Mouse (Mus musculus) brain, embryonic 14.5 days (tissue): ENCODE measurements at regions not wholly inside any gene's neighbourhood (a gene's known extent, or its start where the extent isn't known, plus 50 kb on each side); places are given as distances from the start of the nearest gene placed in this dataset.

Experiments
- CTCF ChIP-seq: fragments of 200-500 bp; IDR thresholded peaks from 2 replicates; pipeline ENCODE4 v1.5.1; 2012; ENCODE audit warnings: inconsistent platforms, mild to moderate bottlenecking, moderate library complexity, borderline replicate concordance; ENCODE audit not compliant: insufficient read depth, insufficient read length; ENCODE audit errors: extremely low read depth
- POLR2A ChIP-seq: fragments of 200-500 bp; IDR thresholded peaks from 2 replicates; pipeline ENCODE4 v1.6.1; 2012; ENCODE audit warnings: mild to moderate bottlenecking, inconsistent platforms, borderline replicate concordance; ENCODE audit not compliant: poor library complexity, insufficient read depth, insufficient read length, severe bottlenecking; ENCODE audit errors: extremely low read depth

DNA sequence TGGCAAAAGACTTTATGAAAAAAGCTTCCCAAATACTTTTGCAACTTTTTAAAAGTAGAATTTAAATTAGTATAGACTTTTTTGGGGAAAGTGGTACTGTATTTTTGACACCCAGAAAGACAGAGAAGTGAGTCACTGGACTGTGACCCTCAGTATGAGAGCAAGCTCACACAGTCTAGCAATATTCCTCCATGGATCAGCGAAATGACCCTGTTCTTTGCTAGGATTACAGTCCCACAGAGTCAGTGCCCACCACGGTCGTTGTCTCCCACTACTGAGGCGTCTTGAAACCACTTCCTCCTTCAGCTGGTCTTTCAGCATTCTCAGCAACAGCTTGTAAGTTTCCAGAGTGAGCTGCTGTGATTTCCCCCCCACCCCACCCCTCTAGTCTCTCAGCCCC lies 124.5 kb downstream of the Gm19410 start:
- no peak for TF ChIP-seq POLR2A
- TF ChIP-seq CTCF, result no peak
